Mouse (Mus musculus) CH12.LX (cell line): Measurements from ENCODE around the gene Aven. TPM values are rescaled to one million over a fixed set of nuclear protein-coding genes. Genes with fewer than 3 reads are reported as not detected.
A peak's percentile ranks its signal among the peaks of the same experiment; 100 is the strongest.

ENCODE experiments used
- DNase-seq: peaks from one replicate; pipeline ENCODE4 v3.0.0-alpha.2; 2013; ENCODE audit errors: extremely low read depth
- H3K27ac ChIP-seq: 2 replicates; pipeline ENCODE4 v1.5.1; 2012; ENCODE audit warnings: low read depth, mild to moderate bottlenecking, control low read depth, moderate library complexity; ENCODE audit not compliant: insufficient read depth
- H3K27me3 ChIP-seq: replicated peaks from 2 replicates; pipeline ENCODE3; 2012; ENCODE audit warnings: inconsistent platforms
- H3K36me3 ChIP-seq, 2 experiments: replicated peaks in 1 of 2; 2 replicates each; pipeline versions ENCODE3 to v1.6.1; 2012; ENCODE audit warnings: inconsistent platforms in 1 of 2, low read length in 1 of 2, mild to moderate bottlenecking in 1 of 2, mixed read lengths in 1 of 2, moderate library complexity in 1 of 2; ENCODE audit not compliant: control insufficient read depth in 1 of 2, insufficient read depth in 1 of 2
- H3K4me1 ChIP-seq, 2 experiments: 2 replicates each; pipeline ENCODE4 v1.6.1; 2012; ENCODE audit warnings: inconsistent platforms in 1 of 2, moderate library complexity in 1 of 2; ENCODE audit not compliant: insufficient read depth in 2 of 2, control insufficient read depth in 1 of 2
- H3K4me2 ChIP-seq: 2 replicates; pipeline ENCODE4 v1.6.1; 2012; ENCODE audit warnings: low read depth, mild to moderate bottlenecking, control low read depth; ENCODE audit not compliant: poor library complexity, insufficient read depth, severe bottlenecking
- H3K4me3 ChIP-seq, 3 experiments: fragments of 150-350 bp in 1 of 3; sonication (generic) in 1 of 3; replicated peaks in 1 of 3; 2 replicates each; pipeline versions ENCODE3 to v1.5.1; 2011 to 2012; ENCODE audit warnings: low read depth in 2 of 3, low read length in 2 of 3, mild to moderate bottlenecking in 2 of 3, moderate library complexity in 2 of 3, control low read depth in 1 of 3, improper control_type of control experiment in 1 of 3, inconsistent platforms in 1 of 3, mixed read lengths in 1 of 3; ENCODE audit not compliant: poor library complexity in 1 of 3
- H3K79me2 ChIP-seq: replicated peaks from 2 replicates; pipeline ENCODE4 v1.6.1; 2012; ENCODE audit warnings: mild to moderate bottlenecking, moderate library complexity; ENCODE audit not compliant: control insufficient read depth, poor library complexity, insufficient read depth, severe bottlenecking; ENCODE audit errors: extremely low read depth
- H3K9ac ChIP-seq: 2 replicates; pipeline ENCODE4 v1.6.1; 2012; ENCODE audit warnings: low read depth, mild to moderate bottlenecking, control low read depth, moderate library complexity; ENCODE audit not compliant: insufficient read depth
- H3K9me3 ChIP-seq: replicated peaks from 2 replicates; pipeline ENCODE3; 2012; ENCODE audit warnings: low read length, inconsistent platforms, mixed read lengths
- CTCF ChIP-seq, 2 experiments: IDR thresholded peaks in 1 of 2; conservative IDR thresholded peaks in 1 of 2; 2 replicates each; pipeline ENCODE4 v1.5.1; 2011 to 2012; ENCODE audit warnings: low read depth in 2 of 2, low read length in 2 of 2, improper control_type of control experiment in 1 of 2, inconsistent platforms in 1 of 2, mild to moderate bottlenecking in 1 of 2, moderate library complexity in 1 of 2
- ELF1 ChIP-seq: IDR thresholded peaks from 2 replicates; pipeline ENCODE4 v1.6.1; 2014; ENCODE audit warnings: low read depth, mild to moderate bottlenecking, inconsistent platforms, low read length, improper control_type of control experiment
- EP300 ChIP-seq: IDR thresholded peaks from 2 replicates; pipeline ENCODE4 v1.6.1; 2011; ENCODE audit warnings: low read length, improper control_type of control experiment
- ETS1 ChIP-seq: conservative IDR thresholded peaks from 2 replicates; pipeline ENCODE4 v1.6.1; 2012; ENCODE audit warnings: low read depth, mild to moderate bottlenecking, inconsistent platforms, low read length, improper control_type of control experiment, moderate library complexity
- JUN ChIP-seq: IDR thresholded peaks from 2 replicates; pipeline ENCODE4 v1.6.1; 2011; ENCODE audit warnings: low read depth, mild to moderate bottlenecking, low read length, improper control_type of control experiment, moderate library complexity; ENCODE audit not compliant: insufficient read depth
- MAFK ChIP-seq: IDR thresholded peaks from 2 replicates; pipeline ENCODE4 v1.6.1; 2011; ENCODE audit warnings: low read length, improper control_type of control experiment; ENCODE audit not compliant: insufficient replicate concordance
- MAX ChIP-seq: IDR thresholded peaks from 2 replicates; pipeline ENCODE4 v1.6.1; 2011; ENCODE audit warnings: low read length, improper control_type of control experiment
- MYC ChIP-seq: IDR thresholded peaks from 2 replicates; pipeline ENCODE4 v1.6.1; 2011; ENCODE audit warnings: low read depth, mild to moderate bottlenecking, improper control_type of control experiment, low read length
- PAX5 ChIP-seq: IDR thresholded peaks from 2 replicates; pipeline ENCODE4 v1.6.1; 2012; ENCODE audit warnings: low read length, inconsistent platforms, mixed read lengths
- POLR2AphosphoS2 ChIP-seq: IDR thresholded peaks from 2 replicates; pipeline ENCODE4 v1.6.1; 2011; ENCODE audit warnings: low read depth, low read length, improper control_type of control experiment
- RAD21 ChIP-seq: IDR thresholded peaks from 2 replicates; pipeline ENCODE4 v1.6.1; 2011; ENCODE audit warnings: low read depth, mild to moderate bottlenecking, low read length, improper control_type of control experiment, moderate library complexity
- SMC3 ChIP-seq: IDR thresholded peaks from 2 replicates; pipeline ENCODE4 v1.6.1; 2011; ENCODE audit warnings: low read depth, low read length, improper control_type of control experiment
- UBTF ChIP-seq: IDR thresholded peaks from 2 replicates; pipeline ENCODE4 v1.6.1; 2012; ENCODE audit warnings: low read depth, mild to moderate bottlenecking, inconsistent platforms, low read length, improper control_type of control experiment, moderate library complexity
- USF2 ChIP-seq: conservative IDR thresholded peaks from 2 replicates; pipeline ENCODE4 v1.6.1; 2011; ENCODE audit warnings: low read depth, low read length, improper control_type of control experiment
- ZNF384 ChIP-seq: IDR thresholded peaks from 2 replicates; pipeline ENCODE4 v1.6.1; 2012; ENCODE audit warnings: low read depth, low read length, improper control_type of control experiment, inconsistent platforms
- dilution Hi-C: fragments of 300-500 bp; cut with MboI; formaldehyde crosslinking; loops from 2 replicates; pipeline ENCODE4 v1.14.3; 2020; ENCODE audit warnings: low sequenced_read_pairs; ENCODE audit not compliant: extremely low pct_unique_long_range_greater_than_20kb, extremely low pct_ligation_motif_present
- in situ Hi-C: fragments of 300-500 bp; cut with MboI; formaldehyde crosslinking; loops from 3 replicates; pipeline ENCODE4 v1.14.3; 2019; ENCODE audit warnings: low sequenced_read_pairs, low pct_ligation_motif_present, low pct_unique_long_range_greater_than_20kb, mixed read lengths
- polyA plus RNA-seq: library from polyadenylated mRNA; unstranded; fragments of >175 nt; gene quantifications from 2 replicates; pipeline ENCODE4 v1.2.1, GENCODE M21; 2012; ENCODE audit warnings: low read depth; ENCODE audit not compliant: insufficient read length
- total RNA-seq, 2 experiments: library from RNA; depleted of rRNA; stranded (reverse); fragments of 300-350 nt in 1 of 2; fragments of >200 nt in 1 of 2; gene quantifications; 2 replicates each; pipeline ENCODE4 v1.2.3; 2012 to 2014

The Aven gene
- total and polyA plus RNA-seq, 3 experiments = 21.2 to 44.3 (median 33.9) TPM

DNA sequence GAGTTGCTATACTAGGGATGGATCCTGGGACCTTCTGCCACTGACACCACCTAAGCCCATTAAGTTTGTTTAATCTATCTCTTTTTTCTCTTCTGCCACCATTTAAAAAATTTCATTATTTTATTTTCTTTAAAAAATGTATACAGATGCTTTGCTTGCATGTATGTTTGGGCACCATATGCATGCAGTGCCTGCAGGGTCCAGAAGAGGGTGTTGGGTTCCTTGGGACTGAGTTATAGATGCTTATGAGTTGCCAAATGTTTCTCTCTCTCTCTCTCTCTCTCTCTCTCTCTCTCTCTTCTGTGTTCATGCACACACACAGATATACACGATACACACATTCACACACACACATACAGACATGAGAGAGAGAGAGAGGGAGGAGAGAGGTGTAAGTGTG, 20.3 kb downstream of the Aven start:
- dilution Hi-C loops = no loop called here
- in situ Hi-C loops = loop anchor here (25.0 kb wide), 1 partner anchor 249 kb away; no protein-coding TSS in a partner anchor
- Histone ChIP-seq H3K79me2 (no peaks in the 10 kb centered on the region), H3K4me2 (no peak overlapping the region), H3K27ac (no peak overlapping the region), H3K4me1 (no peaks in the 10 kb centered on the region), H3K4me3 (no peak overlapping the region), H3K9me3 (no peaks in the 10 kb centered on the region), H3K9ac (no peak overlapping the region), H3K27me3 (no peaks in the 10 kb centered on the region), H3K36me3 (peaks cover 0 to 17% of the 10 kb centered on the region in 2 experiments)
- no peak for DNase-seq
- TF ChIP-seq CTCF (conservative IDR thresholded peaks at IDR 0.05 in 1 of 2, IDR thresholded peaks at IDR 0.05 in 1 of 2; ENCODE audit: low read depth in 2 of 2, low read length in 2 of 2) (peak in 1 of 2 experiments; percentile 36; a peak in 2 of 4 replicates), RAD21 (no peak; the same call in none of the 2 replicates)

DNA sequence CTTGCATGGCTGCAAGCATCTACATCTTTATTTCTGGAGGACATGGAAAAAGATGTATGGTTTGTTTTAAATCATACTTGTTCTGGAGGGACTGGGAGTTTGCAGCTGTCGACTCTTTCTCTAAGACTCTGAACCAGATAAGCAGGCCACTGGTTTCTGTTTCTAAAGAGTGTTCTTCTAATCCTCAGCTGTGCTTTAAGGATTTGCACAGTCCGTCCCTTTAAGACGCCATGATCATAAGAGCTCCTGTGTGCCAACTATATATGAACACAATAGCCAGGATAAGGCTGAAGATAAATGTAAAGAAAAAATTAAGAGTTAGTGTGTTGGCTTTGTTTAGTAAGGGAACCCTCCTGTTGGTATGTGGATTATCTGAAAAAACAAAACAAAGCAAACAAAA, 24.0 kb downstream of the Aven start:
- H3K4me1 ChIP-seq = no peaks in the 10 kb centered on the region

DNA sequence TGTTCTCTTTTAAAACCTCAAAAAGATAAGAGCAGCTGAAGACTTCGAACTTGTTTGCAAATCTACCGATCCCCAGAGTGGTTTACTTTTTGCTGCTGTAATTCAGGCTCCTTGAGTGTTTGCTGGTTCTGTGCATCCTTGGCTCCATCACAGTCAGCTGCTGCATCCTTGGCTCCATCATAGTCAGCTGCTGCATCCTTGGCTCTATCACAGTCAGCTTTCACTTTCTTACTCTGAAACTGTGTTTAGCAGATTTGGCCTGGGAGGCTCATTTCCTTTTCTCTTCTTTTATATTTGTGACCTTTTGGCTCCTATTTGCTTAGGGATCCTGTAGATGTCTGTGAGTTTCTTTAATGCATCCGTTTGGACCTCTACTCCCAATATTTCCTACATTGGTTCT, 24.5 kb downstream of the Aven start:
- H3K27me3 ChIP-seq = no peaks in the 10 kb centered on the region
- H3K79me2 ChIP-seq = no peaks in the 10 kb centered on the region
- no peak for DNase-seq
- H3K4me2 ChIP-seq = no peak overlapping the region
- H3K4me3 ChIP-seq = no peak overlapping the region
- no peak overlapping the region for H3K27ac ChIP-seq
- dilution Hi-C loops (no loop called here), in situ Hi-C loops (loop anchor here (25.0 kb wide), 1 partner anchor 245 kb away; no protein-coding TSS in a partner anchor)
- no peak overlapping the region for H3K9ac ChIP-seq
- no peak for TF ChIP-seq SMC3
- no peak for TF ChIP-seq UBTF
- no peak for TF ChIP-seq POLR2AphosphoS2
- no peak for TF ChIP-seq ELF1
- TF ChIP-seq PAX5 = no peak
- TF ChIP-seq MAFK = no peak
- TF ChIP-seq ZNF384 = no peak
- no peak for TF ChIP-seq EP300
- no peak for TF ChIP-seq USF2
- TF ChIP-seq ETS1 = no peak
- no peaks in the 10 kb centered on the region for H3K9me3 ChIP-seq
- H3K36me3 ChIP-seq = peaks cover 0 to 27% of the 10 kb centered on the region in 2 experiments
- no peaks in the 10 kb centered on the region for H3K4me1 ChIP-seq

More for the DNA sequence above, 24.0 kb downstream of the Aven start:
- Histone ChIP-seq H3K4me2 (no peak overlapping the region), H3K27me3 (no peaks in the 10 kb centered on the region), H3K79me2 (no peaks in the 10 kb centered on the region), H3K9ac (no peak overlapping the region)
- DNase-seq = no peak
- dilution Hi-C loops = no loop called here
- TF ChIP-seq MAX (no peak), JUN (no peak), MYC (no peak), PAX5 (no peak)
- TF ChIP-seq, all 38 proteins: peak for 0
- Histone ChIP-seq H3K4me3 (no peak overlapping the region), H3K27ac (no peak overlapping the region), H3K36me3 (peaks cover 0 to 27% of the 10 kb centered on the region in 2 experiments), H3K9me3 (no peaks in the 10 kb centered on the region)
- in situ Hi-C loops = loop anchor here (25.0 kb wide), 1 partner anchor 246 kb away; no protein-coding TSS in a partner anchor
